Comparison of ENCODE assay signal across 10 mouse cellular contexts in the genomic region with DNA sequence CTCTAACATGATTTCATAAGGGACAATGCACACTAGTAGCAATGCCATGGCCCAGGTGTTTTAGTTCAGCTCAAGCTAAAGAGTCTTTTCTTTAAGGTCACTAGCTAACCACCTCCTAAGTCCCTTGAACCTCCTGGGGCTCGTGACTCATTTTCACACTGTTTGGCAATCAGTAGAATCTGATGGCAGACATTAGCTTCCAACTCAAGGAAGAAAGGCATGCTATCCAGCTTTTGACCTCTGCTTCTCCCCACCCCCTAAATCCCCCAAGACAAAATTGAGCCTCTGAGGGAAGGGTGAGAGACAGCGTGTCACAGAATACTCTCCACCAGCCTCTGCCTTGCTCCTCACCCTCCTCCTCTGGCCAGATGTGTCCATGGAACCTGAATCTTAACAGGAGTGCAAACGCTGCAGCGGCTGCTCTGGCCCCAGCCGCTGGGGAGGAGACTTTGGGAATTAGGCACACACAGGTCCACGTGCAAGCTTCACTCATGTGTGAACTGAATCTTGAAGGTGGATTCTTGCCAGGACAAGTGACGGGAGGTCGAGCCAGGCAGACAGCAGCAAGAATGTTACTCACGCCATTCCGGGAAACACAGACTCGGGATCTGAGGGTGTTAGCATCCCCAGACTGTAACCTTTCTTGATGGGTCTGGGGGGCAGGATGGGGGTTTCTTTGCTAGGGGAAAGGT. TPM values are rescaled to one million over a fixed set of nuclear protein-coding genes. Genes with fewer than 3 reads are reported as not detected.
DNase-seq lines count a peak whose midpoint lies in the region; ATAC-seq lines count a peak whose summit lies in the region.
"Had no signal": no experiment of that assay in that cellular context is flagged by ENCODE, and none has a peak within 500 bp of the region (broad histone marks: within the 10 kb centered on the region; RNA-seq: fewer than 3 reads in every experiment).

No protein-coding gene starts in this region.

- no peak overlapping the region for H3K9ac ChIP-seq in kidney, embryonic 16.5 days (replicated peaks; ENCODE audit: low read length)
- H3K9ac ChIP-seq: liver, embryonic 13.5 days had no signal

- ATAC-seq in kidney, embryonic 16.5 days (ENCODE audit: low FRiP score, low TSS enrichment), result no peak; the same call in 1 of the 2 replicates
- no peak for ATAC-seq in CD4-positive, CD25-positive, alpha-beta regulatory T cell, adult 4 months

- H3K36me3 ChIP-seq in kidney, embryonic 16.5 days (ENCODE audit: insufficient read depth, low read length), result no peaks in the 10 kb centered on the region
- no peaks in the 10 kb centered on the region for H3K36me3 ChIP-seq in forebrain, embryonic 10.5 days (replicated peaks)
- H3K36me3 ChIP-seq: G1E; liver, embryonic 13.5 days had no signal

- 13% methylated on average over 11 of the region's 11 CpGs for WGBS in kidney, embryonic 16.5 days
- 37% methylated on average over 11 of the region's 11 CpGs for WGBS in forebrain, embryonic 10.5 days

- peak; percentile 87 for DNase-seq in kidney, adult 11 months
- DNase-seq in fibroblast of lung, adult 2 months (ENCODE audit: low read depth), result peak; percentile 82
- peak; percentile 58 for DNase-seq in heart, postnatal 4 days
- DNase-seq in lung, postnatal 4 days, result peak; percentile 30 to 52
- DNase-seq in left cerebral cortex, adult 9 months (ENCODE audit: low spot score in 2 of 2), result no peak
- DNase-seq in forebrain, embryonic 10.5 days (ENCODE audit: extremely low spot score, low spot score), result no peak
- DNase-seq: liver, embryonic 13.5 days had no signal

- H3K4me3 ChIP-seq in kidney, embryonic 16.5 days (ENCODE audit: low read length), result no peak overlapping the region
- no peak overlapping the region for H3K4me3 ChIP-seq in forebrain, embryonic 10.5 days
- H3K4me3 ChIP-seq: liver, embryonic 13.5 days had no signal

- 0 out of 2 replicates have a peak, but pooled peaks cover 3% of the 10 kb centered on the region for H3K9me3 ChIP-seq in kidney, embryonic 16.5 days (ENCODE audit: low read length)
- H3K9me3 ChIP-seq in forebrain, embryonic 10.5 days, result no peaks in the 10 kb centered on the region
- H3K9me3 ChIP-seq: G1E; liver, embryonic 13.5 days had no signal

- H3K27me3 ChIP-seq in kidney, embryonic 16.5 days (ENCODE audit: insufficient read depth, low read length), result no peaks in the 10 kb centered on the region
- H3K27me3 ChIP-seq in forebrain, embryonic 10.5 days (ENCODE audit: poor library complexity, severe bottlenecking), result peaks cover 3% of the 10 kb centered on the region; the same call in 1 of the 2 replicates
- H3K27me3 ChIP-seq: liver, embryonic 13.5 days had no signal

- H3K4me2 ChIP-seq in kidney, embryonic 16.5 days (replicated peaks; ENCODE audit: low read depth, low read length), result no peak overlapping the region
- H3K4me2 ChIP-seq: liver, embryonic 13.5 days had no signal

- peaks cover 4% of the 10 kb centered on the region; the same call in 1 of the 2 replicates for H3K4me1 ChIP-seq in kidney, embryonic 16.5 days (ENCODE audit: insufficient read depth, low read length)
- H3K4me1 ChIP-seq in forebrain, embryonic 10.5 days, result peaks cover 11% of the 10 kb centered on the region
- H3K4me1 ChIP-seq: liver, embryonic 13.5 days had no signal

- no peak overlapping the region for H3K27ac ChIP-seq in kidney, embryonic 16.5 days (ENCODE audit: low read length)
- H3K27ac ChIP-seq in forebrain, embryonic 10.5 days, result no peak overlapping the region
- H3K27ac ChIP-seq: liver, embryonic 13.5 days had no signal

RNA-seq across cellular contexts. Expression of a gene that starts 30.7 kb away (rescaled TPM):
- not detected in 2 replicates for polyA plus RNA-seq in kidney, embryonic 16.5 days (2015; fragmentation: Nextera tagmentation; extraction: Ambion mirVana)
- not detected for total RNA-seq in heart, postnatal 4 days (2021)
- polyA plus RNA-seq in CD4-positive, CD25-positive, alpha-beta regulatory T cell, adult 4 months (2017; shearing (Covaris generic)), result not detected
- 0.06 TPM in 1 of 2 replicates, not detected in the other for polyA plus RNA-seq in forebrain, embryonic 10.5 days (2016; fragmentation: Nextera tagmentation; extraction: Ambion mirVana)
- polyA plus RNA-seq: G1E; liver, embryonic 13.5 days had no signal

Comparison
In these comparisons a context has a peak if more than half of its experiments do, and no peak if none do; other contexts are left out.
1. DNase-seq: peak in kidney, adult 11 months (single experiment), fibroblast of lung, adult 2 months (single experiment), heart, postnatal 4 days (single experiment) and lung, postnatal 4 days (2 of 2); none in left cerebral cortex, adult 9 months (0 of 2) and forebrain, embryonic 10.5 days (single experiment).